Mouse (Mus musculus) liver, embryonic 15.5 days (tissue): ENCODE results near the gene Hoxa11. TPM values are rescaled to one million over a fixed set of nuclear protein-coding genes. Genes with fewer than 3 reads are reported as not detected.

Experiments used
- ATAC-seq: fragments of 200-750 bp; cut with Nextera tagmentation; 2 replicates; pipeline ENCODE4 v1.8.0; 2017; ENCODE audit warnings: moderate number of reproducible peaks, mild to moderate bottlenecking, moderate library complexity; ENCODE audit not compliant: insufficient read depth
- H3K27ac ChIP-seq: fragments of 300-500 bp; sonication (generic); replicated peaks from 2 replicates; pipeline ENCODE4 v1.5.1; 2015; ENCODE audit warnings: mild to moderate bottlenecking, inconsistent platforms
- H3K27me3 ChIP-seq: fragments of 300-500 bp; sonication (generic); 2 replicates; pipeline ENCODE4 v1.6.1; 2015; ENCODE audit warnings: mild to moderate bottlenecking, inconsistent platforms
- H3K36me3 ChIP-seq: fragments of 300-500 bp; sonication (generic); replicated peaks from 2 replicates; pipeline ENCODE4 v1.6.1; 2015; ENCODE audit warnings: moderate library complexity, mild to moderate bottlenecking, inconsistent platforms
- H3K4me1 ChIP-seq: fragments of 300-500 bp; sonication (generic); replicated peaks from 2 replicates; pipeline ENCODE4 v1.6.1; 2015; ENCODE audit warnings: inconsistent platforms
- H3K4me2 ChIP-seq: fragments of 300-500 bp; sonication (generic); 2 replicates; pipeline ENCODE4 v1.6.1; 2015; ENCODE audit warnings: moderate library complexity, mild to moderate bottlenecking, inconsistent platforms
- H3K4me3 ChIP-seq: fragments of 300-500 bp; sonication (generic); replicated peaks from 2 replicates; pipeline ENCODE4 v1.5.1; 2015; ENCODE audit warnings: mild to moderate bottlenecking, inconsistent platforms
- H3K9ac ChIP-seq: fragments of 300-500 bp; sonication (generic); 2 replicates; pipeline ENCODE4 v1.6.1; 2015; ENCODE audit warnings: moderate library complexity, mild to moderate bottlenecking, inconsistent platforms
- H3K9me3 ChIP-seq: fragments of 300-500 bp; sonication (generic); replicated peaks from 2 replicates; pipeline ENCODE4 v1.6.1; 2016; ENCODE audit warnings: inconsistent platforms
- WGBS: fragments of 180-500 bp; shearing (Covaris S2); methylation state at CpG from one replicate; pipeline ENCODE4 v1.1.7; 2015; ENCODE audit warnings: mixed read lengths; ENCODE audit not compliant: insufficient replicate concordance; 5-methylcytosine and 5-hydroxymethylcytosine counted together
- polyA plus RNA-seq: library from polyadenylated mRNA; unstranded; fragments of >200 nt; fragmentation: Nextera tagmentation; extraction: Ambion mirVana; gene quantifications from 2 replicates; pipeline ENCODE4 v1.2.1, GENCODE M21; 2015

The Hoxa11 gene
- polyA plus RNA-seq, 1 experiment from 2014 or later = not detected

DNA sequence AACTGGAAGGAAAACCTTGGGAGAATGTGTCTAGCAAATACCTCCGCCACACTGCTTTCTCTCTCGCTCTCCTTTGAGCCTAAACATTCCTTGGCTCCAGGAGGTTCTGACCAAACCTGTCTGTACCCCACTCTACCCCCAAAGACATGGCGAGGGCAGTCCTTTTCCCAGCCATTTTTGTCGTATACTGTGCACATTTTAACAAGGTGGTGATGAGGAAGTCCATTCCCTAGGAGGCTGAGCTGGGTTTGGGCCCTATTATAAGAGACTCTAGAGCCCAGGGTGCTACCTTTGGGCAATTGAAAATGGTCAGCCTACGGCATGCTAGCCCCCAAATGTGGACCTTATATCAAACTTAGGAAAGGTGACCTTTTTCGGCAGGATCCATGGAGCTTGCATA is 9.7 kb downstream of the Hoxa11 start:
- H3K4me3 ChIP-seq = no peak overlapping the region
- no peak for ATAC-seq
- no peaks in the 10 kb centered on the region for H3K9me3 ChIP-seq
- no peak overlapping the region for H3K27ac ChIP-seq
- WGBS = 29% methylated on average over 6 of the region's 6 CpGs
- no peak overlapping the region for H3K4me2 ChIP-seq
- H3K36me3 ChIP-seq = no peaks in the 10 kb centered on the region
- H3K9ac ChIP-seq = no peak overlapping the region
- no peaks in the 10 kb centered on the region; the same call in none of the 2 replicates for H3K4me1 ChIP-seq
- H3K27me3 ChIP-seq = peaks cover 99% of the 10 kb centered on the region

DNA sequence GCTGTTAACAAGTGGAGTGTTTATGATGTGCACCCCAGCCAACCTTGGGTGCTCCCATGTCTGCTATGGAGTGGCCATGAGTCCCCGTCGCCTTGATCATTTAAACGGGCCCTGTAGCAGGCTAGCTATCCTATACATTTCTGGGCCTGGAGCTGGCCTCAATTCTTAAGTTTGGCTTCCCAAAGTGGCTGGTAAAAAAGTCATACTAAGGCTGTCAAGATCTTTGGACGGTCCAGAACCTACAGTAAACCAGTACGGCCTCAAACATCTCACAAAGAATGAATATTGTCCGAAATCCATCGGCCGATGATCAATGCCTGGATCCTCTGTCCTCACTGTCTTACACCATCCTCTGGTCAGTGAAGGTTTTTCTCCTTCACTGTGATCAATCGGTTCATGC is 10.3 kb downstream of the Hoxa11 start:
- H3K27ac ChIP-seq = no peak overlapping the region
- H3K9ac ChIP-seq = no peak overlapping the region
- WGBS = 39% methylated on average over 9 of the region's 9 CpGs
- peaks cover 99% of the 10 kb centered on the region for H3K27me3 ChIP-seq
- ATAC-seq = no peak
- no peak overlapping the region for H3K4me3 ChIP-seq
- H3K4me2 ChIP-seq = no peak overlapping the region
- H3K4me1 ChIP-seq = no peaks in the 10 kb centered on the region; the same call in none of the 2 replicates
- no peaks in the 10 kb centered on the region for H3K9me3 ChIP-seq
- no peaks in the 10 kb centered on the region for H3K36me3 ChIP-seq

DNA sequence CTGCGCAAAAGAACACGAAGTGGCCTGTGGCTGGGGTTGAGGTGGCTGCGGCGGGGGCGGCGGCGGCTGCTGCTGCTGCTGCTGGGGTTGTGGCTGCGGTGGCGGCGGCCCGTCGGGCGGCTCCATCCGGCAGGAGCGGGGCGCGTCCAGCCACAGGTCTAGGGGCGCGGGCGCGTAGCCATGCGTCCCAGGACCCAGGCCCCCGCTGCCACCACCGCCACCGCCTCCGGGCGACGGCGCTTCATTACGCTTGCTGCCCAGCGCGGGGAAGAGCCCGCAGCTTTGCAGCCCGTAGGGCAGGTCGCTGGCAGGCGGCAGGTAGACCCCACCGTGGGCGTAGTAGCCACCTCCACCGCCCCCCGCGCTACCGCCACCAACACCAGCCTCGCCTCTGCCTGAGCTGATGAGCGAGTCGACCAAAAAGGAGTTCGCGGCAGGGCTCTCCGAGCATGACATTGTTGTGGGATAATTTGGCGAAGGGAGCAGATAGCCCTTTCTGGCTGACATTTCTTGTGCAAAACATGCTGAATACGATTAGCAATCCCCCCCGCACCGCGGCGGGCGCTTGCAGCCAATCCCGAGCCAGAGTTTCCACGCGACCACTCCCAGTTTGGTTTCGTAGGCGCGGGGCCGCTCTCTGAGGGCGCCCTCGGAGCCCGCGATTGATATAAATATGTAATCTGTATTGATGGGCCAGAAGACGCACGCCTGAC is 11.0 kb downstream of the Hoxa11 start:
- no peak overlapping the region for H3K4me2 ChIP-seq
- no peak for ATAC-seq
- no peaks in the 10 kb centered on the region; the same call in none of the 2 replicates for H3K4me1 ChIP-seq
- H3K27ac ChIP-seq = no peak overlapping the region
- no peak overlapping the region for H3K4me3 ChIP-seq
- H3K9ac ChIP-seq = no peak overlapping the region
- peaks cover 99% of the 10 kb centered on the region for H3K27me3 ChIP-seq
- no peaks in the 10 kb centered on the region for H3K36me3 ChIP-seq
- no peaks in the 10 kb centered on the region for H3K9me3 ChIP-seq
- WGBS = 2% methylated on average over 68 of the region's 68 CpGs

DNA sequence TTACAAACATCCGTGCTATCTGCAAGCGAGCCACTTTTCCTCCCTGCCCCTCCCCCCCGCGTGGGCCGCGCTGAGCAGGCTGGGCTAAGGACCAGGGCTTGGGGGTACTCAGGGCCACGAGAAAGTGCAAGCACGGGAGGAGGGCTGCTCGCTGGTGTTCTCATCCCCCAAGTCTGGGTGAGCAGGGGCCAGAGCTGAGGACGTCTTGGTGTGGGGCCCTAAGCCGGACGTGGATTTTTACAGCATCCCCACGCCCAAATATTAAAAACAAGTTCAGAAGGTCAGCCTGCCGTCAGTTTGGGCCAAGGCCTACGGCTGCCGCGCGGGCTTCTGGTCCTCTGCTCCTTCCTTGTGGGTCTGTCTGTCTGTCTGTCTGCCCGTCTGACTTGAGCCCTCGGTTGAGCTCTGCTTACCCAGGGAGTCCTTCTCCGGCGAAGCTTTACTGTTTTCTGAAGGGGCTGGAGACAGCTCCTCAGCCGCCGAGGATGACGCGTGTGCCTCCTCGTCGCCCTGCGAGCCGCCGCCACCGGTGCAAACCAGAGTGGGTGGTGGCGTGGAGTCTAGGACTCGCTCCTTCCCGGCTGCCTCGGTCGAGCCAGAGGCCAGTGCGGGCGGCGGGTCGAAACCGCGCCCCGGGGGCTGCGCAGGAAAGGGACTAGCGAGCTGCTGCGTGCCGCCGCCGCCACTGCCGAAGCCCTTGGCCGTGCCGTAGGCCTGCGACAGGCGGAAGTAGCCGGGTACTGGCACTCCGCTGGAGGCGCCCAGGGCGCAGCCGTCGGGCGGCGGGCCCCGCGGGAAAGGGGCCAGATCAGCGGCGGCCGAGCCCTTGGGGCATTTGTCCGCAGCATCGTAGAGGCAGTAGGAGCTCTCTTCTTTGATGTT is 11.8 kb downstream of the Hoxa11 start:
- no peaks in the 10 kb centered on the region for H3K36me3 ChIP-seq
- H3K9ac ChIP-seq = no peak overlapping the region
- H3K27me3 ChIP-seq = peaks cover 99% of the 10 kb centered on the region
- no peak for ATAC-seq
- no peaks in the 10 kb centered on the region; the same call in none of the 2 replicates for H3K4me1 ChIP-seq
- H3K4me3 ChIP-seq = no peak overlapping the region
- 1% methylated on average over 70 of the region's 70 CpGs for WGBS
- H3K9me3 ChIP-seq = no peaks in the 10 kb centered on the region
- H3K4me2 ChIP-seq = no peak overlapping the region
- H3K27ac ChIP-seq = no peak overlapping the region

DNA sequence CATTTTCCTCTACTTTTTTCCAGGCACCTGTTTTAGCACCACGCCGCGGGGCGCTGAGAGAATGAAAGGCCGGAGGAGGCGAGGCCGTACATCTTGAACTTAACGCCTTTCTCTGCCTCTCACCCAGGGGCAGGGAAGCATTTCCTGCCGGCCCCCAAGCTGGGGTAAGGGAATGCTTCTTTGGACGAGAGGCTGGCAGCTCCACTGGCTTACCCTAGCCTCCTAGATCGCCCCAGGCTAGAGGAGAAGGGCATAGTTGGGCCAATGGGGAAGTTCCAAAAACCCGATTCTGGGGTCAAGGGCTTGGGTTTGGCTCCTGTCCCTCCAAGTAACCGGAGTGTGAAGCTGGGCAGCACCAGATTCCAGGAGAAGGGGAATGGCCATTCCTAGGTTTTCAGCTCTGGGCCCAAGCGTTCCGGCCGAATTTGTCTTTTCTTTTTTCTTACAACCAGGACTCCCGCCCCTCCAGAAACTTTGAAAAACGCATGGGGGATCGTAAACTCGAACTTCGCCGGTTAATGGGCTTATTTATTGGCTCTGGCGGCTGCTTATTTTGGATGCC is 12.5 kb downstream of the Hoxa11 start:
- WGBS = 4% methylated on average over 23 of the region's 23 CpGs
- Histone ChIP-seq H3K4me3 (no peak overlapping the region), H3K4me2 (no peak overlapping the region), H3K36me3 (no peaks in the 10 kb centered on the region), H3K27ac (no peak overlapping the region), H3K9ac (no peak overlapping the region), H3K27me3 (peaks cover 98% of the 10 kb centered on the region), H3K4me1 (no peaks in the 10 kb centered on the region; the same call in none of the 2 replicates), H3K9me3 (no peaks in the 10 kb centered on the region)
- ATAC-seq = no peak

DNA sequence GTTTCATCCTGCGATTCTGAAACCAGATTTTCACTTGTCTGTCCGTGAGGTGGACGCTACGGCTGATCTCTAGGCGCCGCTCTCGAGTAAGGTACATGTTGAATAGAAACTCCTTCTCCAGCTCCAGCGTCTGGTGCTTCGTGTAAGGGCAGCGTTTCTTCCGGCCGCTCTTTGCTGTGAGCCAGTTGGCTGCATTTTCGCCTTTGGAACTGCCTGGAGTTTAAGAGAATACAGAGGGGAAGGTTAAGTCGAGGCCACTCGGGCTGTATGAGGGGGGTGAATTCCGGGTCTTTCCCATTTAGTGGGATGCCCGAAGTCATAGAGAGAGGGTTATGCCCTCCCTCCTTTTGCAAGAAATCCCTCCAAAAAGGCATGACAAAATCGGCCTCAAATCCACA is 13.0 kb downstream of the Hoxa11 start:
- H3K9me3 ChIP-seq = no peaks in the 10 kb centered on the region
- no peak overlapping the region for H3K4me2 ChIP-seq
- no peak overlapping the region for H3K27ac ChIP-seq
- WGBS = under 1% methylated on average over 18 of the region's 18 CpGs
- H3K4me1 ChIP-seq = no peaks in the 10 kb centered on the region; the same call in none of the 2 replicates
- ATAC-seq = no peak
- no peak overlapping the region for H3K9ac ChIP-seq
- H3K4me3 ChIP-seq = no peak overlapping the region
- H3K27me3 ChIP-seq = peaks cover 98% of the 10 kb centered on the region
- no peaks in the 10 kb centered on the region for H3K36me3 ChIP-seq

DNA sequence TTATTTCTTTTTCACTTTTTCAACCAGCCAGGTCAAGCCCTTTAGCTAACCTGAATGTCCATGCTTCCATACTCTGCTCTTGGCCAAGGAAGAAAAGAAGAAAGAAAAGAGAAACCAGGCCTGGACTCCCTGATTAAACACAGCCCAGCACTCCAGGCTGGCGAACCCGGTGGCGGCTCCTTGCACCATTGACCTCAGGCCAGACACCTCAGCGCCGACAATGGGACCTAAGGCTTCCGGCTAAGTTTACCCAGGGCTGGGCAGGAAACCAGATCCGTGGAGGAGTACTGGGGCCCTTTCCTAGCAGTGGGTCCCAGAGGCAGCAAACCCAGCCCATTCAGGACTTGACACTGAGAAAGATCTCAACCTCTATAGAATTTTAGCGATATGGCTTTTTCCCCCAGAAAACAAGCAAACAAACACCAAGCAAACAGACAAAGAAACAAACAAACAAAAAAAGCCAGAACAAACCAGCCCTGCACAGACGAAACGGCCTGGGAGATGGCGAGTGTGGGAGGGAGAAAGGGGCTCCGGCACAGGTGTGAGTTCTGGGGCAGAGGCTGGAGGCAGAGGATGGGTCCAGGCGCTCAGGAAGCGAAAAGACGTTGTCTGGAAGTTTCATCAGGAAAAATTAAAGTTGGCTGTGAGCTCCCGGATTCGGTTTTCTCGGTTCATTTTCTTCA is 13.6 kb downstream of the Hoxa11 start:
- Histone ChIP-seq H3K4me3 (no peak overlapping the region), H3K9me3 (no peaks in the 10 kb centered on the region), H3K4me2 (no peak overlapping the region), H3K36me3 (no peaks in the 10 kb centered on the region), H3K9ac (no peak overlapping the region), H3K4me1 (no peaks in the 10 kb centered on the region; the same call in none of the 2 replicates), H3K27ac (no peak overlapping the region), H3K27me3 (peaks cover 98% of the 10 kb centered on the region)
- no peak for ATAC-seq
- WGBS = under 1% methylated on average over 18 of the region's 18 CpGs

DNA sequence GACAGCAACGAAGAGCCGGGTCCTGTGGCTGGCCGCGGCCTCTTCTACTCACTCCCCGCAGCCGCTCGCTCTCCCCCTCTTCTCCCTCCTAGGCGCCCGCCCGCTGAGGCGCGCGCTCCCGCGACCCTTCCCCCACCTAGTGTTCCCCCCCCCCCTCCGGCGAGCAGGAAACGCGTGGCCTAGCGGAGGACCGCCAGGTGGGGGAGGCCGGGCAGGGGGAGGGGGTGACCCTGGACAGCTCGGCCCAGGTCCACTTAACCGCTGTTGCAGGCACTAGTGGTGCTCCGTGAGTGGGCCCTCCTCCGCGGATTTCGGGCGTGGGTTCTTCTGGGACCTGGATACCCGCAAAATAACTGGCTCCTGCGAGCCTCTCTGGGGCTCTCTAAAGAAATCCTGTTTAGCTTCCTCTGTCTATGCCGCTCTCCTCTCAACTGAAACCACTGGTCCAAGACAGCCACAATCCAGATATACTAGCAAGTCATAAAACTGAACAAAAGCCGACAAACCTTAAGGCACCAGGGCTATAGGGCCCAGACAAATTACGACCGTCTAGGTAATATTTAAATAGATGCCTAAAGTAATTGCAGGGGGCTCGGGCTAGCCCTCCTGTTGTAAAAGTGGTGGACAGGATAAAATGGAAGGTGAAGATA is 15.0 kb downstream of the Hoxa11 start, which contains the start of gene Hoxa9:
Hoxa9 (minus strand) TSS at position 574 of the 650 bp plus-strand sequence.
- Histone ChIP-seq H3K9ac (no peak within 1 kb of the TSS), H3K9me3 (no peaks in the 10 kb centered on the region), H3K27ac (no peak within 1 kb of the TSS), H3K36me3 (no peaks in the 10 kb centered on the region), H3K4me2 (no peak within 1 kb of the TSS), H3K4me1 (no peaks in the 10 kb centered on the region; the same call in none of the 2 replicates), H3K27me3 (peaks cover 98% of the 10 kb centered on the region), H3K4me3 (no peak within 1 kb of the TSS)
- no peak for ATAC-seq
- 3% methylated on average over 21 of the region's 36 CpGs for WGBS

DNA sequence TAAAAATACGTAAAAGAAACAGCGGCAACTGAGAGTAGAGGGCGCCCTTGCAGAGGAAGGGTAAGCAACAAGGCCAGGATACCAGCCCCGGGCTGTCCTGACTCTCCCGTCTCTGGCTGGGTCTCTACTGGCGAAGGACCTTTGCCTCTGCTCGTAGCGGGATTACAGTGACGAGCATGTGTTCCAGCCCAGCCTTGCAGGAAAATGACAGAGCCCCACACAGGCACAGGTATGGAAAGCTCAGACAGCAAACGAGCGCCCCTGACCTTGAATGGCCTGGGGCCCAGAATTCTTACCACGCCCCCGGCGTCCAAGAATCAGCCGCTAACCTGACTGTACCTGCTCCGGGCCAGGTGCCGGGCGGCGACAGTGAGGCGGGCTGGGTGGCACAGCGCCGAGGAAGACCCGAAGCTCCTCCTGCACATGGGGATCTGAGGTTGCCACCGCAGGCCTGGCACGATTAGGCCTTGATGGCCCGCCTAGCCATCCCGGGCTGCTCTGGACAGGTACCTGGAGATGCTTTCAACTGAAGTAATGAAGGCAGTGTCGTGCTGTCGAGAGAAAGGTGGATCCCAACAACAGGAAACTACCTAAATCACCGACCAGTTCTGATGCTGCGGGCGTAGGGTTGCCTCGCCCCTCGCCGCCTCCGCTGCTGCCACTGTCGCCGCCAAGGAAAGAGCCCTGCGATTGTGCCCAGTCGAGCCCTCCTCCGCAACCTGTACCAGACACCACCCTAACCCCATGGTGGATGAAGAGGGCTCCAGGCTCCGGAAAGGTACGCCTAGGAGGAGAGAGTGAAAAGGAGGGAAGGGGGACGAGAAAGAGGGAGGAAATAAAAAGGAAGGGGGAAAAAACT is 15.8 kb downstream of the Hoxa11 start:
- peaks cover 98% of the 10 kb centered on the region for H3K27me3 ChIP-seq
- no peak overlapping the region for H3K4me3 ChIP-seq
- no peak overlapping the region for H3K27ac ChIP-seq
- H3K4me2 ChIP-seq = no peak overlapping the region
- no peaks in the 10 kb centered on the region for H3K36me3 ChIP-seq
- 2% methylated on average over 44 of the region's 44 CpGs for WGBS
- H3K9ac ChIP-seq = no peak overlapping the region
- H3K9me3 ChIP-seq = no peaks in the 10 kb centered on the region
- ATAC-seq = no peak
- no peaks in the 10 kb centered on the region; the same call in none of the 2 replicates for H3K4me1 ChIP-seq
